Mouse (Mus musculus) kidney, adult 2 months (tissue): ENCODE measurements around the gene Fgf4.

Experiments
- CTCF ChIP-seq: fragments of 200-500 bp; conservative IDR thresholded peaks from 2 replicates; pipeline ENCODE4 v1.5.1; 2011; ENCODE audit warnings: low read depth, mild to moderate bottlenecking, control low read depth, low read length, moderate library complexity, mixed read lengths; ENCODE audit not compliant: insufficient read depth, insufficient read length
- POLR2A ChIP-seq: fragments of 200-500 bp; IDR thresholded peaks from one replicate; pipeline ENCODE4 v1.6.1; 2011; ENCODE audit warnings: low read depth, low read length, control low read depth

- TF ChIP-seq CTCF (no peak), POLR2A (no peak)
These were observed 65.7 kb downstream of the Fgf4 start for GRCm38 (mm10) chr7:144912897-144913296.
